Mouse (Mus musculus): ENCODE data around the gene Tgm5.

The Tgm5 gene

DNA sequence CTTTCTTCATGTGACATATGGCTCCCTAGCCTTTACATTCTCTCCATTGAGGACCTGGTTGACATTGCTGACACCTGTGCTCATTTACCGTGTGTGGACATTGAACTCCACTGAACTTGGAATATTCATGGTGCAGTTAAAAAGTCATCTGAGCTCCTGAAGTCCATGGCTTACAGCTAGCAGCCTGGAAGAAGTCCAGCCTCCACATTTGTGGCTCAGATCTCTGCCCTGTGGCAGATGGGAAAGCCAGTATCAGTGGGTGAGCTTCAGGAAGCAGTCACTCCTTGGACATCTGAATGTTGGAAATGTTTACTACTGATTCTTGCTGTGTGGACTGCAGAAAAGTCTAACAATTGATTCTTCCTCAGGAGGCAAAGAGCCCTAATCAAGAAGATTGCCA is 78.7 kb downstream of the Tgm5 start:
- TF ChIP-seq GATA4 (IDR thresholded peaks at IDR 0.05; ENCODE audit: insufficient replicate concordance, low read length): no peak

DNA sequence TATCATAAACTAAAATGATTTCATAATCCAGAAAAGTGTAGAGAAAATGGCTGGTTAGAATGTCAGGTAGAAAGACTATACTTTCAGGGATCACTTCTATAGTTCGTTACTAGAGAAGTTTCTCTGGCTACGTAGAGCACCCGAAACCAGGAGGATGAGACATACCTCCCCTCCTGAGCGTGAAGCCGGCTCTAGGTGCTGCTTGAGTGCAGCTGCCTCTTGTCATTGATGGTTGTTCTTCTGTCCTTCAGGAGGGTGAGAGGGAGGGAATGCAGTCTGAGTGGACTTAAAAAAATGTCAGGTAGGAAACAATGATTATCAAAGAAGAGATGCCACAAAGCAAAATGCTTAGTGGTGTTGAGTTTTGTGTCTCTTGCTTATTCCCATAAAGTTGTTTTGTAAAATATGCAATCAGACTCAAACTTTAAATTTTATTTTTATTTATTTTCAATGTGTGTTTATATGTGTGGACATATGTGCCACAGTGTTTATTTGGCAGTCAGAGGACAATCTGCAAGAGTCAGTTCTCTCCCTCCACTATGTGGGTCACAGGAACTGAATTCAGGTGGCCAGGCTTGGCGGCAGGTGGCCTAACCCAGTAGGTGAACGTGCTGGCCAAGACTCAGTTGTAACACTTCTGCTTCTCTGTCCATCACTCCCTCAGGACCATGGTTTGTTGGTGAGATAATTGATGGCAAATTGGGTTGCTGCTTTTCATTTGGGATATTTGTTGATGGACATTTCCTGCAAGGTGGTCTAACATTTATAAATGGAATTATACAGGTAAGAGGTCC is 81.4 kb downstream of the Tgm5 start:
- no peak for TF ChIP-seq GATA4 (IDR thresholded peaks at IDR 0.05; ENCODE audit: insufficient replicate concordance, low read length)

DNA sequence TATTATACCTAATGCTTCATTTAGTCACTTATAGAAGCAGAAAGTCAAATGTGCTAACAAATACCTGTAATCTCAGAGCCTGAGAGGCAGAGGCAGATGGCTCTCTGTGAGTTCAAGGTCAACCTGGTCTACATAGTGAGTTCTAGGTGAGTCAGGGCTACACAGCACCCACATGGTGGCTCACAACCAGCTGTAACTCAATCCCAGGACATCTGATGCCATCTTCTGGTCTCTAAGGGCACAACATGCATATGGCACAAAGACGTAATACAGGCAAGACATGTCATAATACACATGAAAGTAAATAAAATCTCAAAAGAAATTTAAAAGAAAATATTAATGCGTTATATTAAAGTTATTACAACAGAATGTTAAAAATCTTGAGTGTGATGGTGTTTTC is 82.1 kb downstream of the Tgm5 start:
- TF ChIP-seq GATA4 (IDR thresholded peaks at IDR 0.05; ENCODE audit: insufficient replicate concordance, low read length): no peak

- no peak for TF ChIP-seq GATA4 (IDR thresholded peaks at IDR 0.05; ENCODE audit: insufficient replicate concordance, low read length)
These were observed 86.8 kb downstream of the Tgm5 start for GRCm38 (mm10) chr2:120998863-120999262.
